Mouse (Mus musculus) stomach, postnatal 0 days (tissue): ENCODE results near the gene Capn2.

Source experiments
- CTCF ChIP-seq: IDR thresholded peaks from 2 replicates; pipeline ENCODE4 v1.5.1; 2016; ENCODE audit warnings: antibody characterized with exemption, low read depth, mild to moderate bottlenecking, moderate library complexity
- EP300 ChIP-seq: optimal IDR thresholded peaks from 2 replicates; pipeline ENCODE3; 2016; ENCODE audit warnings: antibody characterized with exemption

DNA sequence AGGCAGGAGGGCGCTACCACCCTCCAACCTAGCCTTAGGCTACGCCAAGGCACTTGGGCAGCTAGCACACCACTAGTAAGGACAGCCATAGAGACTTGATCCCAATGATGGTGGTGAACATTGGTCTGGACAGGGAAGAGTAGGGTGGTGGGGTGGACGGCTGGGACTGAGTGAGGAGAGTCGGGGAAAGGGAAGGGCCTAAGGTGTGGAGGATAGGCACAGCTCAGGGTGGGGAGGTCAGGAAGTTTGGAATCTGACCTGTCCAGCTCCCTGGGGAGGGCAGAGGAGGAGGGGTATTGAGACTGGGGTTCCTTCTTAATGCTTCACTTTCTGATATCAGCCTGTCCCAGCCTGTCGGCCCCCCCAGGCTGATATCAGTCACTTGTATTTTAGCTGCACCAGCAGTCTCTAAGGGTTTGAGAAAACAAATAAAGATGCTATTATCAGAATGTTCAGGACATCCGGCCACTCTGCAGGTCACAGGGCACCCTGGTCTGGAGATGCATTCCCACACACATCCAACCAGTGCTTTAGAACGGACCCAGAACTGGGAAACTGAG is 14.8 kb downstream of the Capn2 start:
- TF ChIP-seq CTCF, result no peak
- no peak for TF ChIP-seq EP300
